Mouse (Mus musculus): ENCODE results near the gene Prmt2. TPM values are rescaled to one million over a fixed set of nuclear protein-coding genes. Genes with fewer than 3 reads are reported as not detected.
A peak's percentile ranks its signal among the peaks of the same experiment; 100 is the strongest.

Prmt2 gene
- polyA plus RNA-seq, 1 experiment from 2014 or later: 28.0 TPM

GRCm38 (mm10) chr10:76214161-76214560 is 23.5 kb downstream of the Prmt2 start:
- no peak overlapping the region for H3K27ac ChIP-seq (replicated peaks)
- H3K27me3 ChIP-seq (ENCODE audit: control insufficient read depth, insufficient read depth, low read length): no peaks in the 10 kb centered on the region
- 95% methylated on average over 4 of the region's 4 CpGs for WGBS
- H3K9me3 ChIP-seq (ENCODE audit: control insufficient read depth, low read length): peaks cover 2% of the 10 kb centered on the region; the same call in 1 of the 2 replicates
- H3K4me3 ChIP-seq (ENCODE audit: low read depth, low read length): no peak overlapping the region
- no peak for ATAC-seq (ENCODE audit: low FRiP score, low TSS enrichment)
- no peaks in the 10 kb centered on the region for H3K4me1 ChIP-seq (replicated peaks; ENCODE audit: control insufficient read depth, insufficient read depth)
- H3K9ac ChIP-seq (ENCODE audit: low read length): no peak overlapping the region
- no peak for TF ChIP-seq CTCF (IDR thresholded peaks at IDR 0.05; ENCODE audit: low read depth)
- no peak for TF ChIP-seq EP300 (optimal IDR thresholded peaks at IDR 0.05)
- H3K36me3 ChIP-seq (ENCODE audit: control insufficient read depth, insufficient read depth, low read length): peaks cover 17% of the 10 kb centered on the region
- H3K4me2 ChIP-seq (replicated peaks; ENCODE audit: low read depth): no peak overlapping the region
- peak; percentile 8 for DNase-seq (ENCODE audit: low spot score)

DNA sequence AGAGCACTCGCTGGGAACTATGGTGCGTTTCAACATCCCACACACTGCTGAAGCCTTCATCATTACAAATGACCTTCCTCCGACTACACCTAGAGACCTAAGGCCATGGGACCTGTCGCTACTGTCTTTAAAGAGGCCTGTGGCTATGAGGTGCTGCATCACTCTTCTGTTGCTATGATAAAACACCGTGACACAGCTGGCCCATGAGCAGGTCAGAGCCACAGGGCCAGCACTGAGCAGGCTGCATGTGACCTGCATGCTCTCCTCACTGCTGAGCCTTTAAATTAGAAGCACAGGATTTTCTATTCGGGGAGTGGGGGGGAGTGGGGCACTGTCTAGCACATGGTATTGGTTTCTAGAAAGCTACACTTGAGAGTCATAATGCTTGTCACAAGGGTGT is 25.5 kb downstream of the Prmt2 start:
- no peak for ATAC-seq (ENCODE audit: low FRiP score, low TSS enrichment)
- WGBS: 90% methylated on average over 6 of the region's 6 CpGs

DNA sequence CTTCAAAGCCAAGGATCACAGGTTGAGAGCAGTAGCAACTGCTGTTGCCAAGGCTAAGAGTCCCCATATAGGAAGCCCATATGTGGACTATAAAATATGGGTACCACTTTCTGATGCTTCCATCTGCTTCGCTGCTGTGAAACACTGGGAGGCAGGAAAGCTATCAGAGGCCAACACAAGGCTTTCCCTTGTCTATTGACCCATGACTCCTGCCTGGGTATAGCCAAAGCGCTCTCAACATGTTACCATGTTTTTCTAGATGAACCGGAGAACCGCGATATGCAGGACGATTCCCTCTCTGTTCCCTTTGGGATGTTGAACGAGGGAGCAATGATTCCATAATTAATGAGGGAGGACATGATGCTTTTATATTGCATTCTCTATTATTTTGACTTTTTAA is 26.9 kb downstream of the Prmt2 start:
- no peak for TF ChIP-seq EP300 (optimal IDR thresholded peaks at IDR 0.05)
- TF ChIP-seq CTCF (IDR thresholded peaks at IDR 0.05; ENCODE audit: low read depth): no peak
- Histone ChIP-seq H3K9me3 (ENCODE audit: control insufficient read depth, low read length) (peaks cover 2% of the 10 kb centered on the region; the same call in 1 of the 2 replicates), H3K4me1 (replicated peaks; ENCODE audit: control insufficient read depth, insufficient read depth) (no peaks in the 10 kb centered on the region), H3K4me2 (replicated peaks; ENCODE audit: low read depth) (no peak overlapping the region), H3K27me3 (ENCODE audit: control insufficient read depth, insufficient read depth, low read length) (no peaks in the 10 kb centered on the region), H3K27ac (replicated peaks) (no peak overlapping the region), H3K4me3 (ENCODE audit: low read depth, low read length) (no peak overlapping the region), H3K36me3 (ENCODE audit: control insufficient read depth, insufficient read depth, low read length) (peaks cover 17% of the 10 kb centered on the region), H3K9ac (ENCODE audit: low read length) (no peak overlapping the region)
- 95% methylated on average over 7 of the region's 7 CpGs for WGBS
- DNase-seq (ENCODE audit: low spot score) (peak; percentile 11), ATAC-seq (ENCODE audit: low FRiP score, low TSS enrichment) (no peak)

More for the DNA sequence above, 25.5 kb downstream of the Prmt2 start:
- peaks cover 17% of the 10 kb centered on the region for H3K36me3 ChIP-seq (ENCODE audit: control insufficient read depth, insufficient read depth, low read length)
- no peak overlapping the region for H3K4me3 ChIP-seq (ENCODE audit: low read depth, low read length)
- H3K9me3 ChIP-seq (ENCODE audit: control insufficient read depth, low read length): peaks cover 2% of the 10 kb centered on the region; the same call in 1 of the 2 replicates
- no peak overlapping the region for H3K9ac ChIP-seq (ENCODE audit: low read length)
- no peak overlapping the region for H3K4me2 ChIP-seq (replicated peaks; ENCODE audit: low read depth)
- no peak for TF ChIP-seq EP300 (optimal IDR thresholded peaks at IDR 0.05)
- TF ChIP-seq CTCF (IDR thresholded peaks at IDR 0.05; ENCODE audit: low read depth): no peak
- DNase-seq (ENCODE audit: low spot score): no peak
- H3K27me3 ChIP-seq (ENCODE audit: control insufficient read depth, insufficient read depth, low read length): no peaks in the 10 kb centered on the region
- H3K4me1 ChIP-seq (replicated peaks; ENCODE audit: control insufficient read depth, insufficient read depth): no peaks in the 10 kb centered on the region
- H3K27ac ChIP-seq (replicated peaks): no peak overlapping the region

DNA sequence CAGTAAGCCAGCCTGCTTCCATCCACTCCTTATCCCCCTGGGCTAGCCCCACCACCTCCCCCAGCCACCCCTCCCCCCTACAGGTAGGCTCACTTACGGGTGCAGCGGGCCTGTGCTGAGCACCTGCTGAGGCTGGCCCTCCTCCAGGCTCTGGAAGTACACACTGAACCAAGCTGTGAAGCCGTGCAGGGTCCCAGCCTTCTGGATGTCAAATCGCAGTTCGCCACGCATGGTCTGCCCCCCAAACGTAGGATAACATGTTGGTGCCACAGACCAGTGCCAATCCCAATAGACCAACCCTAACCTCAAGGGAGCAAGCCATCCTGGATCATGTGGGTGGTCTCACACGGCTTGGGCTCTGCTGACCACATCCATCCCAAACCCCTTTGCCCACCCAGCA is 28.4 kb downstream of the Prmt2 start:
- Histone ChIP-seq H3K27me3 (ENCODE audit: control insufficient read depth, insufficient read depth, low read length) (no peaks in the 10 kb centered on the region), H3K9ac (ENCODE audit: low read length) (no peak overlapping the region), H3K4me3 (ENCODE audit: low read depth, low read length) (no peak overlapping the region), H3K27ac (replicated peaks) (no peak overlapping the region), H3K4me2 (replicated peaks; ENCODE audit: low read depth) (no peak overlapping the region), H3K36me3 (ENCODE audit: control insufficient read depth, insufficient read depth, low read length) (peaks cover 5% of the 10 kb centered on the region; the same call in 1 of the 2 replicates), H3K4me1 (replicated peaks; ENCODE audit: control insufficient read depth, insufficient read depth) (no peaks in the 10 kb centered on the region), H3K9me3 (ENCODE audit: control insufficient read depth, low read length) (0 out of 2 replicates have a peak, but pooled peaks cover under 1% of the 10 kb centered on the region)
- ATAC-seq (ENCODE audit: low FRiP score, low TSS enrichment): no peak
- peak; percentile 9 for DNase-seq (ENCODE audit: low spot score)
- WGBS: 91% methylated on average over 8 of the region's 8 CpGs
- TF ChIP-seq CTCF (IDR thresholded peaks at IDR 0.05; ENCODE audit: low read depth) (no peak), EP300 (optimal IDR thresholded peaks at IDR 0.05) (no peak)

- no peak overlapping the region for H3K27ac ChIP-seq (replicated peaks)
- H3K4me2 ChIP-seq (replicated peaks; ENCODE audit: low read depth): no peak overlapping the region
- H3K9me3 ChIP-seq (ENCODE audit: control insufficient read depth, low read length): no peaks in the 10 kb centered on the region
- no peaks in the 10 kb centered on the region; the same call in 1 of the 2 replicates for H3K36me3 ChIP-seq (ENCODE audit: control insufficient read depth, insufficient read depth, low read length)
- H3K4me1 ChIP-seq (replicated peaks; ENCODE audit: control insufficient read depth, insufficient read depth): no peaks in the 10 kb centered on the region
- no peak overlapping the region for H3K9ac ChIP-seq (ENCODE audit: low read length)
- no peaks in the 10 kb centered on the region for H3K27me3 ChIP-seq (ENCODE audit: control insufficient read depth, insufficient read depth, low read length)
- no peak overlapping the region for H3K4me3 ChIP-seq (ENCODE audit: low read depth, low read length)
- DNase-seq (ENCODE audit: low spot score): peak; percentile 10
- no peak for ATAC-seq (ENCODE audit: low FRiP score, low TSS enrichment)
- TF ChIP-seq CTCF (IDR thresholded peaks at IDR 0.05; ENCODE audit: low read depth) (no peak), EP300 (optimal IDR thresholded peaks at IDR 0.05) (no peak)
- 81% methylated on average over 13 of the region's 13 CpGs for WGBS
These were observed 30.3 kb downstream of the Prmt2 start for GRCm38 (mm10) chr10:76207262-76207796.

- Histone ChIP-seq H3K4me1 (replicated peaks; ENCODE audit: control insufficient read depth, insufficient read depth) (no peaks in the 10 kb centered on the region), H3K4me2 (replicated peaks; ENCODE audit: low read depth) (peak overlapping the region; percentile 60), H3K36me3 (ENCODE audit: control insufficient read depth, insufficient read depth, low read length) (no peaks in the 10 kb centered on the region; the same call in 1 of the 2 replicates), H3K9me3 (ENCODE audit: control insufficient read depth, low read length) (no peaks in the 10 kb centered on the region), H3K9ac (ENCODE audit: low read length) (peak overlapping the region; percentile 51), H3K27me3 (ENCODE audit: control insufficient read depth, insufficient read depth, low read length) (no peaks in the 10 kb centered on the region), H3K27ac (replicated peaks) (no peak overlapping the region), H3K4me3 (ENCODE audit: low read depth, low read length) (peak overlapping the region; percentile 33)
- DNase-seq (ENCODE audit: low spot score) (peak; percentile 43), ATAC-seq (ENCODE audit: low FRiP score, low TSS enrichment) (no peak)
- TF ChIP-seq EP300 (optimal IDR thresholded peaks at IDR 0.05) (no peak), CTCF (IDR thresholded peaks at IDR 0.05; ENCODE audit: low read depth) (peak; percentile 70)
- 23% methylated on average over 10 of the region's 18 CpGs for WGBS
These were observed 33.8 kb downstream of the Prmt2 start for GRCm38 (mm10) chr10:76203798-76204283.

All from stomach, postnatal 0 days (tissue).